Mouse (Mus musculus) liver, embryonic 16.5 days (tissue): ENCODE results near the gene Dhdh. TPM values are rescaled to one million over a fixed set of nuclear protein-coding genes. Genes with fewer than 3 reads are reported as not detected.
A peak's percentile ranks its signal among the peaks of the same experiment; 100 is the strongest.
"Not testable (repeated sequence)": the region's sequence is repeated elsewhere in the genome, so short reads cannot be mapped to it uniquely, and the experiment has no call there.

Source experiments
- ATAC-seq: fragments of 200-750 bp; cut with Nextera tagmentation; 2 replicates; pipeline ENCODE4 v1.8.0; 2017; ENCODE audit warnings: low read depth, mild to moderate bottlenecking, moderate number of reproducible peaks, moderate library complexity
- H3K27ac ChIP-seq: fragments of 300-500 bp; sonication (generic); 2 replicates; pipeline ENCODE4 v1.5.1; 2014; ENCODE audit warnings: mild to moderate bottlenecking, low read length
- H3K27me3 ChIP-seq: fragments of 300-500 bp; sonication (generic); 2 replicates; pipeline ENCODE4 v1.6.1; 2014; ENCODE audit warnings: low read depth, low read length, mixed read lengths; ENCODE audit not compliant: control insufficient read depth, insufficient read depth
- H3K36me3 ChIP-seq: fragments of 300-500 bp; sonication (generic); 2 replicates; pipeline ENCODE4 v1.6.1; 2014; ENCODE audit warnings: mild to moderate bottlenecking; ENCODE audit not compliant: control insufficient read depth, insufficient read depth
- H3K4me1 ChIP-seq: fragments of 300-500 bp; sonication (generic); 2 replicates; pipeline ENCODE4 v1.6.1; 2014; ENCODE audit warnings: low read depth, low read length, mixed read lengths; ENCODE audit not compliant: control insufficient read depth
- H3K4me2 ChIP-seq: fragments of 300-500 bp; sonication (generic); 2 replicates; pipeline ENCODE4 v1.6.1; 2014; ENCODE audit warnings: low read depth, low read length, mixed read lengths
- H3K4me3 ChIP-seq: fragments of 300-500 bp; sonication (generic); 2 replicates; pipeline ENCODE4 v1.5.1; 2014; ENCODE audit warnings: low read depth, mild to moderate bottlenecking, low read length
- H3K9ac ChIP-seq: fragments of 300-500 bp; sonication (generic); 2 replicates; pipeline ENCODE4 v1.6.1; 2014; ENCODE audit warnings: low read depth, low read length
- H3K9me3 ChIP-seq: fragments of 300-500 bp; sonication (generic); replicated peaks from 2 replicates; pipeline ENCODE4 v1.6.1; 2016; ENCODE audit warnings: low read length; ENCODE audit not compliant: control insufficient read depth
- WGBS: fragments of 180-500 bp; shearing (Covaris S2); extraction: QIAGEN DNeasy Blood & Tissue Kit; methylation state at CpG from one replicate; pipeline ENCODE4 v1.1.7; 2014; ENCODE audit not compliant: insufficient replicate concordance; 5-methylcytosine and 5-hydroxymethylcytosine counted together
- polyA plus RNA-seq: library from polyadenylated mRNA; unstranded; fragments of >200 nt; fragmentation: Nextera tagmentation; extraction: Ambion mirVana; gene quantifications from 2 replicates; pipeline ENCODE4 v1.2.1, GENCODE M21; 2015

Gene Dhdh
- polyA plus RNA-seq, 1 experiment from 2014 or later: 3.3 TPM

DNA sequence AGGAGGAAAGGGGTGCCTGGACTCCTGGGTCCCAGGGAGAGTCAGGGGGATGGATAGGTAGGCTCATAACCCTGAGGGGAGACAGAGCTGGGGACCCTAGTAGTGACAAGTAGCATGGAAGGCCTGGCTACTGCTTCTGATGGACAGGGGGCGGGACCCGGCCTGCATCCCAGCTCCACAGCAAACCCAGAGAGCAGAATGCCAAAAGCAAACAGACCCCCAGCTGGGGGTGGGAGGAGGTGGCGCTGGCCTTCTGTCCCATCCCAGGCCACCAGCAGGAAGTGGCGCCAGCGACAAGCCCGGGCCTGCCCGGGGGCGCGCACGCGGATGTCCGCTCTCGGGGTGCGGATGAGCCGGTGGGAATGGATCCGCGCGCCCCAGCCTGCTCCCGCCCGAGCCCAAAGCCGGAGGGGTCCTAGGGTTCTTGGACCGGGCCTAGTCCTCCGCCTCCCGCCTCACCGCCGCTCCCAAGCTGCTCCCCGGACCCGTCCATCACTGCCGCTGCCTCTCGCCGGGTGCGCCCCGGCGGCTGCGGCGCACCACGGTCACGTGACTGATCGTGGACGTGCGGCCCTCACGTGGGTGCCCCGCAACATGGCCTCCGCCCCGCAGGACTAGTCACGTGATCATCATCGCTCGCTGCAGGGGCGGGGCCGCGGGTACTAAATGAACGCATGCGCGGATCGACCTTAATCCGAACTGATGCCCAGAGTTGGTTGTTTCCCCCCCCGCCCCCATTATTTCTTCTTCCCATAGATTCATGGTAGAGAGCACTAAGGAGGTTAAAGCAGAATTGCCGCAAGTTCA lies 22.1 kb downstream of the Dhdh start, which contains the start of gene Bax:
Gene Bax, minus strand, starts transcription at position 616 of the 807 bp plus-strand sequence.
- Histone ChIP-seq H3K4me1 (peaks cover 35% of the 10 kb centered on the region), H3K9ac (peak within 1 kb of the TSS; percentile 90), H3K4me2 (peak within 1 kb of the TSS; percentile 93), H3K4me3 (peak within 1 kb of the TSS; percentile 78), H3K9me3 (no peaks in the 10 kb centered on the region), H3K36me3 (peaks cover 11% of the 10 kb centered on the region), H3K27me3 (no peaks in the 10 kb centered on the region), H3K27ac (peak within 1 kb of the TSS; percentile 77)
- WGBS: under 1% methylated on average over 58 of the region's 58 CpGs
- ATAC-seq: peak; percentile 83

DNA sequence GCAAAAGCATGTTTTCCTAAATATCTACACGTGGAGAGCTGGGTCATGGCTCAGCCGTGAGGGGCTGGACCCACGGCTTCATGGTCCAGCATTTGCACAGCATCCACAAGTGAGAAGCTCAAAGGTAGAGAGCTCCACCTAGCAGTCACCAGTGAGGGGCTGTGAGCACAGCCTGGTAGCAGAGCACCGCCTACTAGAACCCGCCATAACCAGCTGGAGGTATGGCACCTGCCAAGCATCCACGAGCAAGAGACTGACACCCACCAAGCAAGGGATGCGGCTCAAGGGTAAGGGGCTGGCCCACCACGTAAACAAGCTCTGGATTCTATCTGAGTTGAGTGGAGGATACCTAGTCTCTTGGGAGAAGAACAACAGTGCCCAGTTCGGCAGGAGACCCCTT lies 23.1 kb downstream of the Dhdh start:
- Histone ChIP-seq H3K9me3 (no peaks in the 10 kb centered on the region), H3K9ac (peak overlapping the region; percentile 90), H3K4me1 (peaks cover 36% of the 10 kb centered on the region), H3K4me2 (peak overlapping the region; percentile 93), H3K27me3 (no peaks in the 10 kb centered on the region), H3K4me3 (peak overlapping the region; percentile 78), H3K36me3 (peaks cover 11% of the 10 kb centered on the region), H3K27ac (no peak overlapping the region)
- 72% methylated on average over 9 of the region's 9 CpGs for WGBS
- no peak for ATAC-seq

DNA sequence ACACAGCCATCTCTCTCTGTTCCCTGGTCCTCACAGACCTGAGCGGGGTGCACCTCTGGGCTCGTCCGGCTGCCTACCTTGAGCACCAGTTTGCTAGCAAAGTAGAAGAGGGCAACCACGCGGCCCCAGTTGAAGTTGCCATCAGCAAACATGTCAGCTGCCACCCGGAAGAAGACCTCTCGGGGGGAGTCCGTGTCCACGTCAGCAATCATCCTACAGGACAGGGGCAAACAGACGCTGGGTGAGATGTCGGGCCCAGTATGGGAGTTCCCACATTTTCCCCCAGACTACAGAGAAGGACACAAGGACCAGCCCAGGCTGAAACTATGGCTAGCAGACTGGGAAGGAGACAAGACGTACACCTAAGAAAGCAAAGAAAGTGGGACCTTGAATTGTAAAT lies 23.5 kb downstream of the Dhdh start:
- Histone ChIP-seq H3K27me3 (no peaks in the 10 kb centered on the region), H3K36me3 (peaks cover 11% of the 10 kb centered on the region), H3K9me3 (no peaks in the 10 kb centered on the region), H3K4me1 (peaks cover 40% of the 10 kb centered on the region), H3K27ac (no peak overlapping the region), H3K9ac (no peak overlapping the region), H3K4me3 (peak overlapping the region; percentile 78), H3K4me2 (no peak overlapping the region)
- no peak for ATAC-seq
- 88% methylated on average over 12 of the region's 12 CpGs for WGBS

DNA sequence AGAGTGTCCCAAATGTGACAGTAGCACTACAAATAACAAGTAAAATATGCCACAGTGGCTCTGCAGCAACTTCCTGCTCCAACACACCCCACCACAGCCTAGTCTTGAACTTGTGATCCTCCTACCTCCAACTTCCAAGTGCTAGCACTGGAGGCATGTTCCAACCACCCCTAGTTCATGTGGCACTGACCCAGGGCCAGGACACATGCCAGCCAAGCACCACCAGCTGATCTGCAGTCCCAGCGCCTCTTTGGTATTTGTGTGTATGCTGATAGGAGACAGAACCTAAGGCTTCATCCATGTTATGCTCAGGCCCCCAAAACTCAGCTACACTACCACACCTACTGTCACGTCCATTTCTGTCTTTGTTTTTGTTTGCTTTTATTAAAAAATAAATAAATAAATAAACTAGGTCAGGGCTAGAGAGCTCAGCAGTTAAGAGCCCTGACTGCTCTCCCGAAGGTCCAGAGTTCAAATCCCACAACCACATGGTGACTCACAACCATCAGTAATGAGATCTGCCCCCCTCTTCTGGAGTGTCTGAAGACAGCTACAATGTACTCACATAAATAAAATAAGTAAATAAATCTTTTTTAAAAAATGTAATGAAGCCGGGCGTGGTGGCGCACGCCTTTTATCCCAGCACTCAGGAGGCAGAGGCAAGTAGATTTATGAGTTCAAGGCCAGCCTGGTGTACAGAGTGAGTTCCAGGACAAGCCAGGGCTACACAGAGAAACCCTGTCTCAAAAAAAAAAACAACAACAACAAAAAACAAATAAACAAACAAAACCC lies 24.4 kb downstream of the Dhdh start:
- H3K9me3 ChIP-seq: no peaks in the 10 kb centered on the region
- peaks cover 11% of the 10 kb centered on the region for H3K36me3 ChIP-seq
- H3K4me1 ChIP-seq: peaks cover 43% of the 10 kb centered on the region
- WGBS: 84% methylated on average over 7 of the region's 7 CpGs
- no peak overlapping the region for H3K4me2 ChIP-seq
- H3K4me3 ChIP-seq: no peak overlapping the region
- H3K27ac ChIP-seq: 0 out of 2 replicates have a peak overlapping the region, but pooled peaks have one; percentile 43
- H3K9ac ChIP-seq: no peak overlapping the region
- H3K27me3 ChIP-seq: no peaks in the 10 kb centered on the region
- ATAC-seq: no peak

DNA sequence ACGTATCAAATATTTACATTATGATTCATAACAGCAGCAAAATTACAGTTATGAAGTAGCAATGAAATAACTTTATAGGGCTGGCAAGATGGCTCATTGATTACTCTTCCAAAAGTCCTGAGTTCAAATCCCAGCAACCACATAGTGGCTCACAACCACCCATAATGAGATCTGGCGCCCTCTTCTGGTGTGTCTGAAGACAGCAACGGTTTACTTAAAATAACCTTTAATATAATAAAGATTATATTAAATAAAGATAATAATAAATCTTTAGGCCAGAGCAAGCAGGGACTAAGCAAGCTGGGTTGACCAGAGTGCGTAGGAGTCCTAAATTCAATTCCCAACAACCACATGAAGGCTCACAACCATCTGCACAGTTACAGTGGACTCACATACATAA lies 25.7 kb downstream of the Dhdh start:
- H3K9me3 ChIP-seq, H3K9ac ChIP-seq, H3K27ac ChIP-seq, H3K4me3 ChIP-seq, ATAC-seq, H3K4me2 ChIP-seq, H3K27me3 ChIP-seq: not testable (repeated sequence)
- 70% methylated on average over 4 of the region's 4 CpGs for WGBS
- H3K4me1 ChIP-seq: peaks cover 49% of the 10 kb centered on the region
- peaks cover 21% of the 10 kb centered on the region for H3K36me3 ChIP-seq

DNA sequence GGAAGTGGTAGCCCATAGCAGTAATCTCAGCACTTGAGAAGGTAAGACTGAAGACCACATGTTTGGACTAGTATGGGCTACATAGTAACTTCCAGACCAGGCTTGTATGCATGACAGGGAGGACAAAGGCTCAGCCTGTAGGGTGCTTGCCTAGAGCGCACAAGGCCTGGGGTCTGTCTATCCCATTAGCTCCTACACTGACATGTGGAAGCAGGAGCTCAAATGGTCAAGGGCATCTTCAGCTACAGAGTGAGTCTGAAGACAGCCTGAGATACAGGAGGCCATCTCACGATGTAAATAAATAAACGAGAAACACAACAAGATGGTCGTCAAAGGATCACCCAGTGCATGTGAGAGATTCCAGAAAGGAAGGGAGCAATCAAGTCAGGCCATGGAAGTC lies 26.3 kb downstream of the Dhdh start:
- Histone ChIP-seq H3K27me3 (no peaks in the 10 kb centered on the region), H3K36me3 (peaks cover 27% of the 10 kb centered on the region), H3K4me3 (no peak overlapping the region), H3K9me3 (no peaks in the 10 kb centered on the region), H3K27ac (peak overlapping the region; percentile 99; the same call in 1 of the 2 replicates), H3K9ac (no peak overlapping the region), H3K4me1 (peaks cover 54% of the 10 kb centered on the region), H3K4me2 (no peak overlapping the region)
- WGBS: 77% methylated on average over 4 of the region's 4 CpGs
- no peak for ATAC-seq

DNA sequence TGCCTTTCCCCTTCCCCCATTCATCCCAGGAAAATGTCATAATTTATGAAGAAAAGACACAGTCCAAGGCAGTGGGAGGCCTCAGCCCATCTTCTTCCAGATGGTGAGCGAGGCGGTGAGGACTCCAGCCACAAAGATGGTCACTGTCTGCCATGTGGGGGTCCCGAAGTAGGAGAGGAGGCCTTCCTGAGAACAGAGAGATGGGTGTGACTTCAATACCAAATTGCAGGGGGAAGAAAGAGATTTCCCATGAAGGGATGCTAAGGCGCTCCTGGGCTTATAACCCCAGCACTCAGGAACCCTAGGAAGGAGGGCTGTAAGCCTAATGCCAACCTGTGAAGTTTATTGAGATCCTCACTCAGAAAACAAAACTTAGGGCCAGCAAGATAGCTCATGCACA lies 26.8 kb downstream of the Dhdh start:
- 88% methylated on average over 4 of the region's 4 CpGs for WGBS
- Histone ChIP-seq H3K27me3 (no peaks in the 10 kb centered on the region), H3K4me3 (peak overlapping the region; percentile 35), H3K9ac (peak overlapping the region; percentile 52; the same call in 1 of the 2 replicates), H3K36me3 (peaks cover 31% of the 10 kb centered on the region), H3K4me1 (peaks cover 54% of the 10 kb centered on the region), H3K9me3 (no peaks in the 10 kb centered on the region), H3K4me2 (peak overlapping the region; percentile 79; the same call in 1 of the 2 replicates), H3K27ac (peak overlapping the region; percentile 99)
- ATAC-seq: no peak

DNA sequence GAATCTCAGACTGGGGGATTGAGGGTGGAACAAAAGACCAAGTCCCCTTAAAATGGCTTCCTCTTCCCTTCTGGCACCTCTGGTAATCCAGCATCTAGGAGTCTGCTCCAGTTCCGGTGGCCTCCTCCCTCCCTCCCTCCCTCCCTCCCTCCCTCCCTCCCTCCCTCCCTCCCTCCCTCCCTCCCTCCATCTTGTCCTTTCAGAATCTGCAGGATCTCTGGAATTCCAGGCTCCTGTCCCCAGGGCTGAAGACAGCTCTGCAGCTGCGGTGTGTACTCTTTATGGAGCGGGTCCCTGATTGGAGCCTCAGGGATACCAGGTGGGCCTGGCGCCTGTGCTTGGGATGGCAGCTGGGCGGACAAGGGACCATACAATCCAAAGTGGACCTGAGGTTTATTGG lies 27.3 kb downstream of the Dhdh start:
- Histone ChIP-seq H3K4me1 (peaks cover 58% of the 10 kb centered on the region), H3K27ac (peak overlapping the region; percentile 99), H3K36me3 (peaks cover 31% of the 10 kb centered on the region), H3K4me2 (peak overlapping the region; percentile 79), H3K9me3 (no peaks in the 10 kb centered on the region), H3K27me3 (no peaks in the 10 kb centered on the region), H3K9ac (peak overlapping the region; percentile 70), H3K4me3 (peak overlapping the region; percentile 70)
- ATAC-seq: peak; percentile 8
- 50% methylated on average over 5 of the region's 5 CpGs for WGBS
